Mouse (Mus musculus) thymus, adult 2 months (tissue): ENCODE measurements at regions not wholly inside any gene's neighbourhood (a gene's known extent, or its start where the extent isn't known, plus 50 kb on each side); places are given as distances from the start of the nearest gene placed in this dataset.

Experiments
- CTCF ChIP-seq: fragments of 200-500 bp; IDR thresholded peaks from 2 replicates; pipeline ENCODE4 v1.5.1; 2012; ENCODE audit warnings: mild to moderate bottlenecking, control low read depth, low read length, moderate library complexity, borderline replicate concordance; ENCODE audit not compliant: control insufficient read depth, poor library complexity, insufficient read depth; ENCODE audit errors: extremely low read depth
- POLR2A ChIP-seq: fragments of 200-500 bp; IDR thresholded peaks from 2 replicates; pipeline ENCODE4 v1.6.1; 2012; ENCODE audit warnings: mild to moderate bottlenecking, low read length, control low read depth, moderate library complexity; ENCODE audit not compliant: control insufficient read depth, poor library complexity, insufficient read depth; ENCODE audit errors: extremely low read depth

DNA sequence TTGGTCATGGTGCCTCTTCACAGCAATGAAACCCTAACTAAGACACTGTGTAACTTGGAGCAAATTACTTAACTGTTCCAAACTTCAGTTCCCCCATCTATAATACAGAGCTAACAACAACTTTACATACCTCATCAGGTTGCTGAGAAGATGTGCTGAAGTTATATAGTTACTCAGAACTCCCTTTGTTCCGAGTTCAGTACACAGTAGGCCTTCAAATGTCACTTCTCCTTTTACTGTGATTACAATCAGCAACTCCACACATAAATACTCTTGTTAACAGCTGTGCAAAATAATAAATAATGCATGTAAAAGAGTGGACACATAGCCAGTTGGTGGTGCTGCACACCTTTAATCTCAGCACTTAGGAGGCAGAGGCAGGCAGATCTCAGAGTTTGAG, 99.5 kb downstream of the Mrm1 start:
- no peak for TF ChIP-seq POLR2A
- TF ChIP-seq CTCF, result no peak
